Mouse (Mus musculus) T-helper 2 cell (primary cell): ENCODE results near the gene Phip.

Experiments used
- in situ Hi-C: fragments of 300-600 bp; cut with MboI, MseI; formaldehyde crosslinking; loops from one replicate; pipeline ENCODE4 v1.15.1; 2025; ENCODE audit warnings: high pct_unique_total_duplicates

Gene Phip

DNA sequence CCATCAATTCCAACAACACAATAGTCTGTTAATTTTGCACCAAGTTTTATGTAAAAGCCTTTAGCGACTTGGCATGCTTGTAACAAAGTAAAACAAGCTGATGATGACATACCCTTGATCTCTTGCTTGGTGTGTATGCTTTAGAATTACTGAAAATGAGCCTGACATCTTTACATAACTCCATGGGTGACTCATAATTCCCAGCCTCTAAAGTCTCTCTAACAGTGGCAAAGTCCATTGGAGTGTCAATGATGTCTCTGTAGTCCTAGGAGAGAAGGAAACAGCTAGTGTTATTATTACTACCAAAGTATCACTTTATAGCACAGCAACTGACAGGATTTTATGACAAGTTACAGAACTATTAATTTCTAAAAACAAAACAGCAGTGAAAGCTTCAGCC lies 98.2 kb downstream of the Phip start:
- in situ Hi-C loops = no loop called here

- in situ Hi-C loops = no loop called here
These were observed 107.6 kb downstream of the Phip start for GRCm38 (mm10) chr9:82867698-82868097.

DNA sequence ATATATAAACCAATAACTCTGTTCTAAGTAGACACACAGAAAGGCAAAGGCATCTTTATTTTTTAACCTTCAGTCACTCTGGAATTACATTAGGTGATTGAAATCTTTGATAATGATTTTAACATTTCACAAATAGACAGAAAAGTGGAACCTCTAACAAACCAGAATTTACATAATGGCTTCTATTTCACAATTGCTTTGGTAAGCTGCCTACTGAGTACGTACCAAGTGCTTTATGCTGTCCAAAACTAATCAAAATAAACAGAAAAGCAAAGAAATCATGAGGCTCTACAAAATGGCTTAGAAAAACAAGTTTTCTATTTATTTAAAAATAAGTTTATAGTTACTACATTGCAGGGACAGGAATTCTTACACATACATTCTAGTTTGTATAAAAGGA lies 109.2 kb downstream of the Phip start:
- in situ Hi-C loops = no loop called here

DNA sequence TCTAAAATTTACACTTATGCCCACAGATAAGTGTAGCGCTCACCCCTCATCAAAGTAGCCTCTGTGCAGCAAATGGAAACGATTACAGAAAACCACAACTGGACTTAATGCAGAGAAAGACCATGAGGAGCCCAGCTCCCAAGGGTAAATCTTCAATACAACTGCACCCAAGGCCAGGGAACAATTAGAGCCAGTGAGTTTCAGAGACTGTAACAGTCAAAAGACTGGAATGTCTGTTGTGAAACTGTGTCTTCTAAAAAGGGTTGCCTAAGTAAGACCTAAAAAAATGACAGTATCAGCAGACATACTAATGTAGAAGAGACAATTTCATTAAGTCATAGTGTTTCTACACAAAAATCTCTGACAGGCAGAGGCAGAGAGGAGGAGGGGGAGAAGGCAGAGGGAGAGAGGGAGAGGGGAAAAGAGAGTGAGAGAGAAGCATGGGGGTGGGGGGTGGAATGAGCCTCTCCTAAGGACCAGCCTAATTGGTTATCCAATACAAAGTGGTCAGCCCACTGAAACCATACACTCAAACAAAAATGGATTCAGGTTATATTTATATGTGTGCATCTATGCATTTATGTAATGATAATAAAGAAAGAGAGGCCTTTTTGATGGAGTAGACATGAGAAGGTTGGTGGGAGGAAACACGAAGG lies 113.4 kb downstream of the Phip start:
- in situ Hi-C loops = no loop called here

DNA sequence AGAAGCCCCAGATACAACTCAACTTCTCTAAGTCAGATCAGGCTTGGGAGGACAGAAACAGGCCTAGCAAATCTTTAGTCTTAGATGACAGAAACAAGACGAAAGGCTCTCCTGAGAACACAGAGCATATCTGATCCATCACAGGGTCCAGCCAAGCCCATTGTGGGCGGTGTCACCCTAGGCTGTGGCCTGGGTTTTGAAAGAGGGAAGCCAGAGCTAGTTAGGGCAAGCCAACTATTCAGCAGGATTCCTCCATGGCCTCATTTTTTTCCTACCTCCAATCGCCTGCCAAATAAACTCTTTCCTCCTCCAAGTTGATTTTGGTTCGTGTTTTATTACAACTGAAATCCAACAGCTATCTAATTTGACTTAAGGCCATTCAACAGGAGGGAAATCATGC lies 114.0 kb downstream of the Phip start:
- in situ Hi-C loops = no loop called here

DNA sequence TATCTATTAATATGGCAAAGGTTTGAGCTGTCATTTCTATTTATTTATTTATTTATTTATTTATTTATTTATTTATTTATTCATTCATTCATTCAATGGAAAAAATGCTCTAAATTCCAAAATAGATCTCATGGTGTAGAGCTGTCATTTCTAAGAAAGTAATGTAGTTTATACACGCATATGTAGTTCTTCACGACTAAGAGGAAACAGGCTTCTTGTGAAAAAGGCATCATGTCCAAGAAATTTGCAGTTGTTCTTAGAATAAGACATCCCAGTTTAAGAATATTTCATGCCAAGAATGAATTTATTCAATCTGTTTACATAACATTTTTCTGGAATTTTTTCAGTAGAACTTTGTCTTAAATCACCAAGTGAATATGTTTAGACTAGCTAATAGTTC lies 114.5 kb downstream of the Phip start:
- in situ Hi-C loops = no loop called here

- in situ Hi-C loops = no loop called here
These were observed 119.1 kb downstream of the Phip start for GRCm38 (mm10) chr9:82856241-82856640.

DNA sequence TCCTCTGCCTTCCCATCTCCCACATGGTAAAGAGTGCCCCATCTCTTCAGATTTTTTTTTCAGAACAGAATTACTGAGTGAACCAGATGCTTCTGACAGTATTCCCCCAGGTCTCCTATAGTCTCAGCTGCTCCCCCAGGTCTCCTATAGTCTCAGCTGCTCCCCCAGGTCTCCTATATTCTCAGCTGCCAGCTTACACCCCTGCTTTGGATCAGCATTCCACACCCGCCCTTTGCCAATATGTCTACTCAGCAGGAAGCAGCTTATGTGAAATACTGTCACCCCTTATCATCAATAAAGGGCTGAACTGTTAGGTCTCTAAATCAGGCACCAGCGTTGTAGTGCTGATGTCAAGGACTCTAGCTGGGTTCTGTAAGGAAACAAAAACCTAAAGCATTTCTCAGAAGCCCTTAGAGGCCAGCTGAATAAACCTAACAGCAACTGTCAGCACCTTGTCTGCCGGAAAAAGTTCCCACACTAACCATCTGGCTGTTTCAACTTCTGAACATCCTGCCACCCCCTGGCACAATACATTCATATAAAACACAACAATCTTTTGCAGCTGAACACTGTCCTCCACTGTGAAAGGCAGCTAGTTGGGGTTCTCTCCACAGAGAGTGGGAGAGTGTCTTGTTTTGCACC lies 120.2 kb downstream of the Phip start:
- in situ Hi-C loops = no loop called here

DNA sequence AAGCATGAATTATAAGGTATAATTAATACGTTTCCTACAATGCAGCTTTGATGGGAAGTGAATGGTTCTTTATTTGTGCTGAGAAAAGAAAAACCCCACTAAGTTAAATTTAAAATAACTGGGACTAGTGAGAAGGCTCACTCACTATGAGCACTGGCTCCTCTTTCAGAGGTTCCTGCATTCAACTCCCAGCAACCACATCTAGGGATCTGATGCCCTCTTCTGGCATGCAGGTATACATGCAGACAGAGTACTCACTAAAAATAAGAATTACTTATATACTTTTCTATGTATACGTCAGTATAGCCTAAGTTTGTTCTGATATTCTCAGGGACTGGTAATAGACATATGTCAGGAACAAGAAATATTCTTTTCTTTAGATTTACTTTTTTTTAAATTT lies 121.3 kb downstream of the Phip start:
- in situ Hi-C loops = no loop called here

- in situ Hi-C loops = no loop called here
These were observed 132.6 kb downstream of the Phip start for GRCm38 (mm10) chr9:82842671-82843070.

- in situ Hi-C loops = no loop called here
These were observed 139.4 kb downstream of the Phip start for GRCm38 (mm10) chr9:82835921-82836320.

GRCm38 (mm10) chr9:82831891-82832290 lies 143.4 kb downstream of the Phip start:
- in situ Hi-C loops = no loop called here

DNA sequence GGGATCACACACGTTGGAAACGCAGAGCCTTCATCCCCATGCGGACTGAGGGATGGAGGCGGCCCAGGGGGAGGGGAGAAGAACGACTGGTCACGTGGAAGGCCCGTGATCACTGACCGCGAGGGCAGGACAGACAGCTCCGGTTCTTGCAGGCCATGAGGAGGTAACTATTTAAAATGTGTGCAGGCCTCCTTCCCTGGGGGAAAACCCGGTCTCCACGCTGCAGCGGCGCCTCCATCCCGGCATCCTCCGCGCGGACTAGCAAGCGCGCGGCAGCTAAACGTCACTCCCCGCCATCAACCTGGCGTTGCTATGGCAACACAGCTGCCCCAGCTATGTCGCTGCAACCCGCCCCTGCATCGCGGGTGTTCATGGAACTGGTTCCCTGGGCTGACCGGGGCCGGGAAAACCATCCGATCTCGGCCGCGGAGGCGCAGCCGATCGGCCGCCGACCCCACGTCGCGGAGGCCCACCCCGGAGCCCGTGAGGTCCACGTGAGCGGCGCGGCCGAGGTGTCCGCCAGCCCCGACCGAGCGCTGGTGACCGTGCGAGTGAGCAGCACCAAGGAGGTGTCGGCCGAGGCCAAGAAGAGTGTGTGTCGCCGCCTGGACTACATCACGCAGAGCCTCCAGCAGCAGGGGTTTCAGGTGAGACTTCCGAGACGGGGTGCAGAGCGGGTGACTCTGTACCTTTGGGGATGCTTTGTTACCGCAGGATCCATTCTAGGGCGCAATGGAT lies 145.5 kb downstream of the Phip start:
- in situ Hi-C loops = no loop called here

- in situ Hi-C loops = no loop called here
These were observed 146.2 kb downstream of the Phip start, which contains the start of gene Irak1bp1 for GRCm38 (mm10) chr9:82829007-82829689. TSS of gene Irak1bp1 (plus strand) at chr9:82829540.

DNA sequence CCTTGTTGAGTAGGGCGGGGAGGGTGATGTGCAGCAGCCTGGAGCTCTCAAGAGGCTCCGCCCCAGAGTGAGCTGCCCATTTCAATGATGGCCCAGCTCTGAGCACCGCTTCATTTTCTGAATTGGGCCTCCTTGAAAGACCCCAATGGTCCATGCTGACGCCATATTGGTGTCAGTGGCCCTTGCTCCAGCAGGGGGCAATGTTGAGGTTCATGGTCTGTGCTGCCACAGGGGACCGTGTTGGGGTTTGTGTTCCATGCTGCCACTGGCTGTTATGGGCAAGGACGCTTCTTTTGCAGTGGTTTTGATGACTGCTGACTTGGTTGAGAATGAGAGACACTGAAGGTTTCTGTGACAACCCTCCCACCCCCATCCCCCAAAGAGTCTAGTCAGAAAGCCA lies 148.9 kb downstream of the Phip start:
- in situ Hi-C loops = no loop called here
